20 mouse cellular contexts compared by ENCODE assay signal in genomic region chr12:110779296-110779695, GRCm38 (mm10). TPM values are rescaled to one million over a fixed set of nuclear protein-coding genes. Genes with fewer than 3 reads are reported as not detected.
DNase-seq lines count a peak whose midpoint lies in the region; ATAC-seq and TF ChIP-seq lines count a peak whose summit lies in the region.
"Had no signal": no experiment of that assay in that cellular context is flagged by ENCODE, and none has a peak within 500 bp of the region (broad histone marks: within the 10 kb centered on the region; RNA-seq: fewer than 3 reads in every experiment).

No protein-coding gene starts in this region.

- H3K79me2 ChIP-seq in MEL (ENCODE audit: control insufficient read depth, insufficient read depth, low read length, poor library complexity): peaks cover 3% of the 10 kb centered on the region; the same call in 1 of the 2 replicates

- 48% methylated on average over 7 of the region's 7 CpGs for WGBS in stomach, embryonic 15.5 days
- 48% methylated on average over 7 of the region's 7 CpGs for WGBS in stomach, postnatal 0 days

- H3K9me3 ChIP-seq in stomach, embryonic 15.5 days: no peaks in the 10 kb centered on the region
- no peaks in the 10 kb centered on the region for H3K9me3 ChIP-seq in stomach, postnatal 0 days (ENCODE audit: control insufficient read depth, low read length)
- H3K9me3 ChIP-seq in MEL (replicated peaks; ENCODE audit: insufficient read depth, low read length): no peaks in the 10 kb centered on the region
- H3K9me3 ChIP-seq: embryonic facial prominence, embryonic 15.5 days; forebrain, embryonic 12.5 days; heart, embryonic 15.5 days; hindbrain, embryonic 15.5 days had no signal

- no peak overlapping the region for H3K27ac ChIP-seq in stomach, embryonic 15.5 days
- no peak overlapping the region for H3K27ac ChIP-seq in stomach, postnatal 0 days (replicated peaks)
- H3K27ac ChIP-seq in MEL (ENCODE audit: control insufficient read depth, low read depth, low read length): no peak overlapping the region
- H3K27ac ChIP-seq: embryonic facial prominence, embryonic 15.5 days; forebrain, embryonic 12.5 days; heart, adult 2 months; heart, embryonic 15.5 days; hindbrain, embryonic 15.5 days had no signal

- H3K9ac ChIP-seq in stomach, embryonic 15.5 days: no peak overlapping the region
- no peak overlapping the region for H3K9ac ChIP-seq in stomach, postnatal 0 days (ENCODE audit: low read length)
- no peak overlapping the region for H3K9ac ChIP-seq in MEL (ENCODE audit: control insufficient read depth, low read depth, low read length, poor library complexity, severe bottlenecking)
- H3K9ac ChIP-seq: embryonic facial prominence, embryonic 15.5 days; forebrain, embryonic 12.5 days; heart, embryonic 15.5 days; hindbrain, embryonic 15.5 days had no signal

- H3K4me1 ChIP-seq in stomach, embryonic 15.5 days: 0 out of 2 replicates have a peak, but pooled peaks cover 10% of the 10 kb centered on the region
- no peaks in the 10 kb centered on the region for H3K4me1 ChIP-seq in stomach, postnatal 0 days (replicated peaks; ENCODE audit: control insufficient read depth, insufficient read depth)
- peaks cover 5 to 29% of the 10 kb centered on the region in 2 experiments for H3K4me1 ChIP-seq in MEL (ENCODE audit: control insufficient read depth in 1 of 2, insufficient read depth in 2 of 2, low read length in 2 of 2)
- H3K4me1 ChIP-seq: forebrain, embryonic 12.5 days had no signal

- H3K4me3 ChIP-seq in stomach, embryonic 15.5 days (replicated peaks): no peak overlapping the region
- H3K4me3 ChIP-seq in stomach, postnatal 0 days (ENCODE audit: low read depth, low read length): no peak overlapping the region
- H3K4me3 ChIP-seq in MEL (ENCODE audit: control insufficient read depth in 1 of 2, insufficient read depth in 1 of 2, low read depth in 2 of 2, low read length in 2 of 2): no peak overlapping the region
- H3K4me3 ChIP-seq: embryonic facial prominence, embryonic 15.5 days; forebrain, embryonic 12.5 days; heart, adult 2 months; heart, embryonic 15.5 days; hindbrain, embryonic 15.5 days had no signal

- TF ChIP-seq POLR2A in MEL (IDR thresholded peaks at IDR 0.05; ENCODE audit: control insufficient read depth in 1 of 2, insufficient read depth in 1 of 2, low read depth in 1 of 2, low read length in 2 of 2, poor library complexity in 1 of 2): no peak

- TF ChIP-seq CTCF in stomach, postnatal 0 days (IDR thresholded peaks at IDR 0.05; ENCODE audit: low read depth): no peak
- TF ChIP-seq CTCF in MEL (IDR thresholded peaks at IDR 0.05 in 2 of 3, conservative IDR thresholded peaks at IDR 0.05 in 1 of 3; ENCODE audit: control insufficient read depth in 1 of 3, insufficient read depth in 1 of 3, low read depth in 2 of 3, low read length in 3 of 3, poor library complexity in 1 of 3, severe bottlenecking in 1 of 3): no peak

- no peak for DNase-seq in stomach, postnatal 0 days (ENCODE audit: low spot score)
- DNase-seq in MEL (ENCODE audit: low read depth, low spot score): peak; percentile 28
- DNase-seq in heart, postnatal 25 days (ENCODE audit: low spot score): no peak
- DNase-seq in right cerebral cortex, adult 18-20 months: no peak
- DNase-seq: adrenal gland, postnatal 10 days; cerebellum, adult 11 months; cerebellum, adult 8-10 months; cerebellum, postnatal 14 days; embryo, embryonic 11 days; gastrocnemius, postnatal 10 days; heart, adult 2 months; heart, postnatal 14 days had no signal

- intact Hi-C loops in heart, postnatal 25 days (cut with DNase I): no loop called here

- no peaks in the 10 kb centered on the region for H3K27me3 ChIP-seq in stomach, embryonic 15.5 days (replicated peaks)
- H3K27me3 ChIP-seq in stomach, postnatal 0 days (ENCODE audit: control insufficient read depth, insufficient read depth, low read length): no peaks in the 10 kb centered on the region
- no peaks in the 10 kb centered on the region for H3K27me3 ChIP-seq in MEL (ENCODE audit: control insufficient read depth in 1 of 2, insufficient read depth in 2 of 2, low read length in 2 of 2)
- H3K27me3 ChIP-seq: embryonic facial prominence, embryonic 15.5 days; forebrain, embryonic 12.5 days; heart, embryonic 15.5 days; hindbrain, embryonic 15.5 days had no signal

- ATAC-seq in stomach, embryonic 15.5 days (ENCODE audit: insufficient read depth, low FRiP score, low read depth): peak; percentile 30; the same call in 1 of the 2 replicates
- no peak for ATAC-seq in stomach, postnatal 0 days (ENCODE audit: low FRiP score, low TSS enrichment)
- 0 out of 4 replicates have a peak, but pooled peaks have one; percentile 22 to 25 for ATAC-seq in hematopoietic stem cell, adult 5-6 weeks (replicated peaks in 1 of 2; ENCODE audit: insufficient read depth in 1 of 2, low FRiP score in 2 of 2, low TSS enrichment in 1 of 2, low read depth in 1 of 2, poor library complexity in 2 of 2, severe bottlenecking in 2 of 2)
- ATAC-seq: forebrain, embryonic 16.5 days had no signal

- no peak for TF ChIP-seq RAD21 in MEL (IDR thresholded peaks at IDR 0.05; ENCODE audit: low read depth, low read length)

- no peak overlapping the region for H3K4me2 ChIP-seq in stomach, embryonic 15.5 days
- no peak overlapping the region for H3K4me2 ChIP-seq in stomach, postnatal 0 days (replicated peaks; ENCODE audit: low read depth)
- H3K4me2 ChIP-seq: embryonic facial prominence, embryonic 15.5 days; forebrain, embryonic 12.5 days; heart, embryonic 11.5 days; heart, embryonic 15.5 days; hindbrain, embryonic 15.5 days had no signal

- no peak for TF ChIP-seq EP300 in stomach, postnatal 0 days (optimal IDR thresholded peaks at IDR 0.05)
- TF ChIP-seq EP300 in MEL (IDR thresholded peaks at IDR 0.05; ENCODE audit: low read depth in 1 of 2, low read length in 2 of 2): no peak

- 0 out of 2 replicates have a peak, but pooled peaks cover 2% of the 10 kb centered on the region for H3K36me3 ChIP-seq in stomach, embryonic 15.5 days
- H3K36me3 ChIP-seq in stomach, postnatal 0 days (ENCODE audit: control insufficient read depth, insufficient read depth, low read length): no peaks in the 10 kb centered on the region; the same call in 1 of the 2 replicates
- peaks cover 2 to 20% of the 10 kb centered on the region in 2 experiments for H3K36me3 ChIP-seq in MEL (ENCODE audit: control insufficient read depth in 1 of 2, insufficient read depth in 2 of 2, low read length in 2 of 2)

TF ChIP-seq in MEL, 35 proteins besides CTCF, POLR2A, EP300 and RAD21:
- TF ChIP-seq TBP (IDR thresholded peaks at IDR 0.05; ENCODE audit: low read depth, low read length): no peak
- TF ChIP-seq MEF2A (IDR thresholded peaks at IDR 0.05; ENCODE audit: extremely low read depth, insufficient replicate concordance, low read depth, low read length, poor library complexity, severe bottlenecking): no peak
- TF ChIP-seq POLR2AphosphoS5 (IDR thresholded peaks at IDR 0.05; ENCODE audit: borderline replicate concordance, low read depth, low read length): no peak
- TF ChIP-seq GATA1 (IDR thresholded peaks at IDR 0.05; ENCODE audit: low read depth, low read length): no peak
- TF ChIP-seq ZMIZ1 (IDR thresholded peaks at IDR 0.05; ENCODE audit: low read depth, low read length): no peak
- TF ChIP-seq TCF12 (IDR thresholded peaks at IDR 0.05; ENCODE audit: low read depth, low read length): no peak
- no peak for TF ChIP-seq MXI1 (IDR thresholded peaks at IDR 0.05; ENCODE audit: low read depth, low read length)
- no peak for TF ChIP-seq USF1 (IDR thresholded peaks at IDR 0.05; ENCODE audit: low read depth, low read length)
- TF ChIP-seq MYB (IDR thresholded peaks at IDR 0.05; ENCODE audit: low read depth, low read length): no peak
- TF ChIP-seq CHD2 (IDR thresholded peaks at IDR 0.05; ENCODE audit: low read length): no peak

RNA-seq across cellular contexts. Expression of gene Wdr20, which starts 41.6 kb away (rescaled TPM):
- 24.0 and 25.3 TPM in 2 replicates for polyA plus RNA-seq in stomach, embryonic 15.5 days (2015; fragmentation: Nextera tagmentation; extraction: Ambion mirVana)
- polyA plus RNA-seq in stomach, postnatal 0 days (2015; fragmentation: Nextera tagmentation; extraction: Ambion mirVana): 12.8 and 14.0 TPM in 2 replicates
- 21.9 and 25.8 TPM in 2 replicates for total RNA-seq in MEL (2012; rRNA removed)
- polyA plus RNA-seq in MEL (2012; ENCODE audit: insufficient read depth in 1 of 2, insufficient read length in 2 of 2, low read depth in 1 of 2, low replicate concordance in 2 of 2, missing spikeins in 1 of 2): 10 to 100 TPM in 1 of 2 experiments, not detected in 1; 18.8 TPM
- 37.6 and 43.4 TPM in 2 replicates for total RNA-seq in hematopoietic stem cell, adult 5-6 weeks (2017)
- 10 to 100 TPM; 27.9 to 28.6 TPM for total RNA-seq in heart, postnatal 25 days (2021)
